Mouse (Mus musculus) adrenal gland, adult 8-10 months (tissue): ENCODE measurements around the gene Ly6g6e. TPM values are rescaled to one million over a fixed set of nuclear protein-coding genes. Genes with fewer than 3 reads are reported as not detected.
"Not testable (repeated sequence)": the region's sequence is repeated elsewhere in the genome, so short reads cannot be mapped to it uniquely, and the experiment has no call there.

Experiments used
- DNase-seq: peaks from one replicate; pipeline ENCODE4 v3.0.0; 2022
- total RNA-seq, 4 experiments: library from RNA; stranded (reverse); gene quantifications; 2 replicates each; pipeline ENCODE4 v1.2.4; 2022

Ly6g6e gene
- not detected for total RNA-seq

GRCm38 (mm10) chr17:35076507-35077176 lies at the start of gene Ly6g6e:
Ly6g6e (plus strand) TSS chr17:35076902.
- DNase-seq, result no peak

GRCm38 (mm10) chr17:35027277-35028068 lies 49.2 kb upstream of the Ly6g6e start, which contains the start of gene Sapcd1:
Sapcd1 (minus strand) TSS chr17:35028016.
- no peak for DNase-seq

- DNase-seq, result no peak
These were observed 48.4 kb upstream of the Ly6g6e start for GRCm38 (mm10) chr17:35028315-35028714.

- DNase-seq, result no peak
These were observed 46.8 kb upstream of the Ly6g6e start for GRCm38 (mm10) chr17:35029691-35030532.

GRCm38 (mm10) chr17:35031272-35031671 lies 45.4 kb upstream of the Ly6g6e start:
- no peak for DNase-seq

GRCm38 (mm10) chr17:35031880-35032279 lies 44.8 kb upstream of the Ly6g6e start:
- no peak for DNase-seq

- no peak for DNase-seq
These were observed 44.3 kb upstream of the Ly6g6e start for GRCm38 (mm10) chr17:35032323-35032870.

GRCm38 (mm10) chr17:35033703-35034102 lies 43.0 kb upstream of the Ly6g6e start:
- not testable (repeated sequence) for DNase-seq

GRCm38 (mm10) chr17:35034896-35035295 lies 41.8 kb upstream of the Ly6g6e start:
- no peak for DNase-seq

GRCm38 (mm10) chr17:35039121-35039873 lies 37.4 kb upstream of the Ly6g6e start:
- DNase-seq, result no peak

GRCm38 (mm10) chr17:35043794-35044193 lies 32.9 kb upstream of the Ly6g6e start:
- DNase-seq, result no peak

- no peak for DNase-seq
These were observed 31.5 kb upstream of the Ly6g6e start for GRCm38 (mm10) chr17:35044904-35045806.

- DNase-seq, result no peak
These were observed 30.7 kb upstream of the Ly6g6e start for GRCm38 (mm10) chr17:35045807-35046680.

- DNase-seq, result peak; percentile 96
These were observed 29.8 kb upstream of the Ly6g6e start, which contains the start of gene Msh5 for GRCm38 (mm10) chr17:35046681-35047455. Msh5 (minus strand) TSS chr17:35046745.

GRCm38 (mm10) chr17:35047688-35048087 lies 29.0 kb upstream of the Ly6g6e start:
- no peak for DNase-seq

GRCm38 (mm10) chr17:35048149-35048931 lies 28.4 kb upstream of the Ly6g6e start:
- no peak for DNase-seq

- DNase-seq, result no peak
These were observed 27.7 kb upstream of the Ly6g6e start for GRCm38 (mm10) chr17:35048932-35049440.
